Mouse (Mus musculus): ENCODE measurements around the gene Tprg.

Gene Tprg

DNA sequence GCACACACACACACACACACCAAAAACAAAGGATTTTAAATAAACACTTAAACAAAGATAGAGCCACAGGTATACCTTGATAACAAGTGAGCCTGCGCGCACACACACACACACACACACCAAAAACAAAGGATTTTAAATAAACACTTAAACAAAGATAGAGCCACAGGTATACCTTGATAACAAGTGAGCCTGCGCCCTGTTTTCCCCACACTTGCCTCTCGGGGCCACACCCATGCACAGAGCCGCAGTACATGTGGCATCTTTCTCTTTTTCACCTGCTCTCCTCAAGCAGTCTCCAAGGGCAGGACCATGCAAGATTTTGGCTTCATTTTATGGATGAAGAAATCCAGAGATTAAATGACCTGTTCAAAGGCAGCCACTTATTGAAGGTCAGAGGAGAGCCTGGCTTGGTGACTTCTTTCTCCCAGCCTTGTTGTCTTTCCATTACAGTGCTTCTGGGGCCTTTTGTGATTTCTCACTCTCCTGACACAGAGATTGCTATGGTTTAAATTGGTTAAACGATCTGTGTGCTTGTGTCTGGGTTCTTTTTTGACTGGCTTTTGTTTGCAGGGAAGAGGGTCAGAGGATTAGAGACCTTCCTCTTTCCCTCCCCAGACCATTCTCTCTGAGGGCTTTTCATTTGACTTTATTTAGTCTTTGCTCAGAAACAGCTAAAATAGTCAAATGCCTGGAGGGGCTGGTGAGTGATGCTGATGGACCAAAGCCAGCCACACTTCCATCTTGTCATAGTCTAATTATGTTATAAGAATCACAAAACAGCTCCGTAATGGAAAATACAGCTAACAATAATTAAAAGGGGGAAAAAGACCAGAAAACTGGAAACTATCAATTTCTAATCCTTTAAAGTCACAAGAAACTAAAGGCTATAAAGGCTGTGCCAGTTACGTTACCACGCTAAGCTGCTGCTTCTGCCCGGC is 46.9 kb downstream of the Tprg start:
- DNase-seq (ENCODE audit: low spot score in 2 of 2) = no peak

DNA sequence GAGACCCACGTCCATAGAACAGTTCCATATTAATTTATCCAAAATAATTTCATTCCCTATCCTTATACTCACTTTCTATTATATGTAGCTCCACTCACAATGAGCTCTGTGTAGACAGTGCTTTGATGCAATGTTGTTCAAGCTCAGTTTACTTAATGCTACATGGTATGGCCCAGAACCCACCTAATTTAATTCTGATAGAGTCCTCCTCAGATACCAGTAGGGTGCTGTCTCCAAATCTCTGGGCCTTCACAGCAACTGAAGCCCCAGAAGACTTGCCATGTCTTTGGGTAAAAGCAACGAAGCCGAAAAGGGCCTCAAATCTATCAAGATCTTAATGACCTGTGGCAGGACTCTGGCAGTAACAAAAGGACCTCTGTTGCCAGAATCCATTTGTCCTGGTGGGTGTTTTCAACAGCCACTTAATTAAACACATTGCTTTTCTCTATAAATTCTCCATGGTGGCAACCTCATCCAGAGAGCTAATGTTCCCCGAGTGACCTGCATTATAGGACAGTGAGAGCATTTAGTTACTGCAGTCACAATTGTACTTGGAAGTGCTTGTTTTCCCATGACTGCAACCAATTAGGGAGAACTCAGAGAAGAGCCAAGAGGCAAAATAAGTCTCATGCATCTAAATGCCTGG is 48.6 kb downstream of the Tprg start:
- DNase-seq (ENCODE audit: low spot score in 2 of 2) = no peak

DNA sequence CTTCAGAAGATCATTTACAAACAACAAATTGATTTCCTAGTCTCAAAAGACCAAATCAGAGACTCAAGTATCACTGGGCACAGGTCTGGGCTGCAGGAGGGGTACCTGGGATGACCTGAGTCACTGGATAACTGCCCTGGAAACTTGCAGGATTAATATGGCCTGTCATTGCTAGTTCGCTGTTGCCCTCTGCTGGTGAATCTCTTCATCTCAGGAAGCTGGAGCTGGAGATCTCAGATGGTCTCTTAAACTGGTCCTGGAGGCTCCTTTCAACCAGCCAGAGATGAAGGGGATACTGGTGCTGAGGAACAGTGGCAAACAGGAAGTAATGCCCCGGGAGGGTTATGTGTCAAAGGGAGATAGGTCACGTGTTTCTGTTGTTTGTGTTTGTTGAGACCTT is 63.0 kb downstream of the Tprg start:
- peak; percentile 50 to 55 for DNase-seq (ENCODE audit: low spot score in 2 of 2)

DNA sequence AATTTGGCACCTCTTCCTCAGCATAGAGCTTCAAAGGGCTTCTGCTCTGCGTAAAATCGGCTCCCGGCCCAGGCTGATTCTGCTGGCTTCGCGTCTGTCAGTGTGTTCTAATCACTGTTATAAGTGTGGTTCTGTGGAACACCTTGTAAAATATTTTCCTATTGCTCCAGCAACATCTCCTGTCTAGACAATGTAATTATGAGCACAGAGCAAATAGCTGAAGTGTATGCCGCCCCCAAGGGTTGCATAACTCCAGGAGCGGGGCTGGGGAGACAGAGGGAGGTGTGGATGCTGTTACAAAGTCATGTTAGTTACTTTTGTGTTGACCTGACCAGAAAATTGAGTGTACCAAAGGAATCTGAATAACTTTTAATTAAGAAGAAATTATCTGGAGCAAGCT is 81.2 kb downstream of the Tprg start:
- no peak for DNase-seq (ENCODE audit: low spot score in 2 of 2)

DNA sequence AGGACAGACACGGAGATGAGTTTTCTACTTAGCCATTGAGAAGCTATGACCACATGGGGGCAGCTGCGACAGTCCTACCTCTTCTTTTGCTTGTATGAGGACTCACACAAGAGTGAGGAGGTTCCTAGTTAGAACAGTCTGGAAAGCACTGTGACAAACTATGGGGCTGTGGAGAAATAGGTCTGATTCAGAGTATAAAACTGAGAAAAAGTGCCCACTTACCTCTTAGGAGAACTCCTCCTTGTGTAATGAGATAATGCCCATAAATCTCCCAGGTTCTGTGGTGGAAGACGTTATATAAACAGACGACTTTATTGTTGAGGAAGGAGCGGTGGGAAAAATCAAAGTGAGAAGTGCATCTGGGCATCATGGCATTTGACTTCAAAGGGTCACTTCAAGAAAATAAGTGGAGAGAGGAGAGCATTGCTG is 83.4 kb downstream of the Tprg start:
- no peak for DNase-seq (ENCODE audit: low spot score in 2 of 2)

DNA sequence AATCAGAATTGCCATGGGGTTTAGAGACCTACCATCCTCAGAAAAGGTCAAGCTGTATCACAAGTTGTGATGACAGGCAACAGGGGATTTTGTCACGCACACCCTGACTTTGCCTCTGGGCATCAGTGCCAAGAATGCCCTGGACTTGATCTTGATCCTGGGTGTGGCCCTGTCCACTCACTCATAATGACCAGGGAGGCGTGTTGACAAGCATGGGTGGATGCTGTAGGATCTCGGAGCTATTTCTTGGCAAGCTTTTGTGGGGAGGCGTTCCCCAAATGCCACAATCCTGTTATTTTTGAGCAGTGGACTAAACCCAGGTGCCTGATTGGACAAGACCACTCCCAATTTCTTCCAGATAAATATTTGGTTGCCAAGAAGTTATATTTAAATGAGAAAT is 87.5 kb downstream of the Tprg start:
- DNase-seq (ENCODE audit: low spot score in 2 of 2) = no peak

DNA sequence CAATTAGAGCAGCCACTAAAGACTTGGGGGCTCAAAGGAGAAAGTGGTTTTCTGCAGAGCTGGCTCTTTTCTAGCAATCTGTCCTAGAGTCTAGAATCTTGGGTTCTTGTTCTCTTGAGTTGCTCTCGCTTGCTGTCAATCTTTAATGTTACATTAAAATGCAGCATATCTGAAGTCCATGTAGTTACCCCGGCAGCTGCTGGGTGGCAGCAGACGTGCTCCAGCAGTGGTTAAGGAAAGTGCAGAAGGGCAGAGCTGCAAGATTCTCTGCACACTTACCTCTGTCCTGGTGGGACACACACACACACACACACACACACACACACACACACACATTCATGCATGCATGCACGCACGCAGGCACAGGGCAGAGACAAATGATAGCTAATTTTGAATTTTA is 88.2 kb downstream of the Tprg start:
- DNase-seq (ENCODE audit: low spot score in 2 of 2) = no peak

DNA sequence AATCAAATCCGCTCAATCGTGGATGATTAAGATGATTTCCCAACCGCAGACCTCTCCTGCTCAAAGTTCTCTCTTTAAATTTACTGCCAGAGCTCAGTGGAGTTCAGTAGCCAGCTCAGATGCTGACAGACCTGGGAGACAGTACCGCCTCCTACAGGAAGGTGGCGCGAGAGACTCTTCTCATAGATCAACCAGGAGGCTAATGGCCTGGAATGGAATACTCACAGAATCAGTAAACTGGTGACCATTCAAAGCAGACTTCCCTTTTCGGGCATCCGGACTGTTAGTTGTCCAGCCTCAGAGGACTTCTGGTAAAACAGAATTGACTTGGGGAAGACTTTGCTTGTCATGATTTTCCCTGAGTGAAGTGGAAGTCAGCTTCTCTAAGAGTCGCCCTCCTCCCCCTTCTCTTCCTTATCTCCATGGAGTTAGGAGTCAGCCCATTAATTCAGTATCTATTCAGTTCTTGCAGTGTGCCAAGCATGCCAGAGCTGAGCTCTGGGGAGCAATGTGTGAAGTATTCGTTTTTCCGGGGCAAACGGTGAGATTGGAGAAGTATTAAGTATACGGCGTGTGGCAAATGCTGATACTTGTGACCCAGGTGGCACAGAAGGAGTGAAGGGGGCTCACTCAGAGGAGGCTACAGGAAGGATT is 90.2 kb downstream of the Tprg start:
- DNase-seq (ENCODE audit: low spot score in 2 of 2) = peak; percentile 56 to 68

DNA sequence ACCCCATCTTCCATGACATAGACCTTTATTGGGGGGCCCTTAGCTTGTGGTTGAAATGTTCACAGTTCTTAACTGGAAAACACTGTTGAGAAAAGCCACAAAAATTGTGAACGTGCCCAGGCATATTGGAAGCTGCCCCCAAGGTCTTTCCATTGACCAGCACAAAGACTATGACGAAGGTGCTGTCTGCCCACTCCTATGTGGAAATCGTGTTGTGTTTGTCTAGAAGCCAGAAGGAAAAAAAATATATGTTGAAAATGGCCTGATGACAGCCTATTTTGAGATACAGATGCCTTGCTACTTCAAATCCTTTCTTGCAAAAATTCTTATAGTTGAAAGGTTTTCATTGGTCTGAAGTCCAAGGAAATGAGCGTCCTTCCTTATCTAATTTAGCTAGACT is 91.1 kb downstream of the Tprg start:
- no peak for DNase-seq (ENCODE audit: low spot score in 2 of 2)

DNA sequence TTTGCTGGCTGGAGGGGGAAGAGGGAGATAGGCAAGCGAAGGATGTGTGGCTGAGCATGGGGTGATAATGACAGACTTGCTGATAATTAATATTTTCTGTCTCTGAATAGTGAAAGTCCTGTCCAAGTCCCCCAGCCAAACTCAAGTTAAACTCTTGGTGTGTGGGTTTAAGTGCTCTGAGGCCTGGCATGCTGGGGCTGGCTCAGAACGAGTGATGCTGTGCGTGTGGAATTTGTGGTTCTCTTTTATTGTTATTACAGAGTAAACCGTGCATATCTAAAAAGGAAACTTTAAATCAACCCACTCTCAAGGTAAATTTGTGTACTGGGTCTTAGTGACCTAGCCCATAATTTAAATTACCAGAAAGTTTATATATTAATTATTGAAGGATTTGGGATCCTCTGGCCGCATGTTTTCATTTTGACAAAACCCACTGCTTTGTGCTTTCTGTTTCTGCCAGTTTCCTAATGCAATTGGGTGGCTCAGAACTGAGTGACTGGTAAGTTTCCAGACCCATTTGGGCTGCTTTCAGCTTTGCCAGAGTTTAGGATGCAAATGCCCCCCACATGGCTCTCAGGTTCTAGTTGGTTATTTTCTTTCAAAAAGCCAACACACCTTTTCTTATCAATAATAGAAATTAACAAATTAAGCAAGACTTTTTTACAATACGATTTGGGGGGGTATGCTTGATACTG is 99.0 kb downstream of the Tprg start:
- no peak for DNase-seq (ENCODE audit: low spot score in 2 of 2)

DNA sequence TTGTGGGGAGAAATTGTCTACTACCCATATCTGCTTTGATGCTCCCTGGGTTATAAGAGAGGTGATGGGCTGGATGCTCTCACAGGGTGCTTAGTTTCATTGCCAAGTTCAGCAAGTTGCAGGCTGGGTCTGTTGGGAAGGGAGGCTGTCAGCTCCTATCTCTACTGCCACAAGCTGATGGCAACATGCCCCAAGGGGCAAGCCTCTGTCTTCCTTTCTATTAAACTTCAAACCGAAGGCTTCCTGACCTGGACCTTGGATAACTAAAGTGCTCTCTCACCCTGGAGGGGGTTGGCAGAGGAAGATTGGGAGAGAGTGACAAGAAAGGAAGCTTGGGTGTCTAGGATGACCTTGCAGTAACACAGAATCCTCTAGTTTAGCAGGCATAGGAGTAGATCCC is 108.1 kb downstream of the Tprg start:
- DNase-seq (ENCODE audit: low spot score in 2 of 2) = no peak

DNA sequence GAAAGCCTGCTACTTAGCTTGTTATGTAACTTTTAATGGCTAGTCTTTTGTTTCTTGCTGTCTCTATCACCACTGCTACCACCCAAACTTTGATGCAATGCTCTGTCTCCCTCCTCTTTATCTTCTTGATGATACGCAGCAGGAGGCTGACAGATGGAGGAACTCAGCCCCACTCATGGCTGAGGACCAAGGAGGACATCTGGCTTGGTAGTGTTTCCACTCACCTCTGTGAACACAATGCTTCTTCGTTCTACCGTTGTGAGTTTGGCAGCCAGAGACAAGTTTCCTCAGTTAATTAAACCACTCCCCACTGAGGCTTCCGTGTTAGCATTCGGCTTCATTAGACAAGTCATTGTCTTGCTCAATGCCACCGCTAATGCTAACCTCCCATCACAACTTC is 117.5 kb downstream of the Tprg start:
- no peak for DNase-seq (ENCODE audit: low spot score in 2 of 2)

DNA sequence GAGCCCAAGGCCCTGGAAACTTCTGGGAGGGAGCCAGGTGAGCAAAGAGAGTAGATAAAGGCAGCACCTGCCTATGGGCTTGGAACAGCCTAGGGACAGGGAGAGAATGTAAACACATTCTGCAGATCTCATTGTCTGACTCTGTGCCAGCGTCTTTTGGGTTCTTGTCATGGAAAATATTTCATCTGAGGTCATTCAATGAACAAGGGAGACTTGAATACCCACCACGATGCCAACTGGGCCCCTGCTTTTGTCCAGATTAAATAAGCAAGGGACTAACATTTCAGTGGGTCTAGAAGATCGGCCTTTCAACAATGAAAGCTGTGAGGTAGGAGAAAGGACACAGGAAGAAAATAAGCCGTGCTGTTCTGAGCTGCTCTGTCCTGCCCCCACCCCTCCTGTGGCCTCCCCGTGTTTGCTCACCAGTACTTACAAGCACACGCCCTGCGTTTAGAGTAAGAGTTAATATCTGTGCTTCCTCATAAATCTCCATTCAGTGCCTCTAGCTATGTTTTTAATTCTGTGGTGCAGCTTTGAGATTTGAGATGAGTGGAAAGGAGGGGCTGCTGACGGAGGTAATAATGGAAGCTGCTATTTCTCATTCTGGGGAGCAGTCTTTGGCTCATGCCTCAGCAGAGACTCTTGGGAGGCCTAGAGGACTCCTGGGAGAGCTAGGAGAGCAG is 120.7 kb downstream of the Tprg start:
- DNase-seq (ENCODE audit: low spot score in 2 of 2) = no peak

DNA sequence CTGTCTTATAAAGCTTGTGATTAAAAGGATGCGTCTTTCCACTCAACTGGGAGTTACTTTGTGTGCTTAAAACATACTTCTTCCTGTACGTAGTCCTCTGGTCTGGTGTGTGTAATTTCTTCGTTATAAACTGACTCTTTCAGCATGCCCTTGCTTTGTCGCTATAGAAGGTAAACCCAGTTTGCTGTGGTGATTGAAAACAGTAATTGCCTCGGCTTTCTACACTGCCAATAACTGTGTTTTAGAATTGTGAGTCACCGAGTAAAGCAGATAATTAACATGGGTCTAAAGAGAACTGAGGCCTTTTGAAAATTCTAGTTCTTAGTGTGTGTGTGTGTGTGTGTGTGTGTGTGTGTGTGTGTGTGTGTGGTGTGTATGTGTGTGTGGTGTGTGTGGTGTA is 121.4 kb downstream of the Tprg start:
- DNase-seq (ENCODE audit: low spot score in 2 of 2) = no peak

DNA sequence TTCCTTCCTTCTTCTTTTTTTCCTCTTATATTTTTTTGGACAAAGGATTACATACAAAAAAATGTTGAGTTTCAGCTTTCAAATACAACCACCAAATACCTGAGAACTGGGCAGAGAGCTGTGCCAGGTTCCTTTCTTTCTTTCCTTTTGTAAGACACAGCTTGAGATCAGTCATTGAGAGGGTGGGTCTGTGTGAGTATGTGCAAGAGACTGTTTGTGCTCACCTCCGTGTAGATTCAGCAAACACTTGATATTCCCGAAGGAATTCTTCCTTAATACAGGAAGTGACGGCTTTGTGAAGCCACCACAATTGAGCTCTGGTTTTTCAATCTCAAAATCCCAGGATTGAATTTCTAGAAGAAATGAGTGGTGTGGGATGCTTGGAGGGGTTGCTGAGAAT is 124.7 kb downstream of the Tprg start:
- no peak for DNase-seq (ENCODE audit: low spot score in 2 of 2)

DNA sequence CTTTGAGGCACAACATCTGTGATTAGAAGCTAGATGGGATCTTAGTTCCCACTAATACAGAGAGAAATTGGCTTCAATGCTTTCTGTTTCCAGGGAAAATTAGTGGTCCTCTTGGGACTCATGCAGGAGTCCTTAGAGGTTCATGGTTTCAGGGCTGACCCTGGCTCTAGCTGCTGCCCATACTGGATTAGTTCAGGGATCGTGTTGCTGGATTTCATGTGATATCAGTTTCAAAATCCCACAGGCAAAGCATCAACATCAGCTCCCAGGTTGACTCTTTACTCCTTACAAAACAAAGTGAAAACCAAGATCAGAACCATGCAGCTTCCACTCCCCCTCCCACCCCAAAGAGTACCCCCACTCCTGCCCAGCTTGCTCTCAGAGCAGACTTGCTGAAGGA is 127.3 kb downstream of the Tprg start:
- no peak for DNase-seq (ENCODE audit: low spot score in 2 of 2)

DNA sequence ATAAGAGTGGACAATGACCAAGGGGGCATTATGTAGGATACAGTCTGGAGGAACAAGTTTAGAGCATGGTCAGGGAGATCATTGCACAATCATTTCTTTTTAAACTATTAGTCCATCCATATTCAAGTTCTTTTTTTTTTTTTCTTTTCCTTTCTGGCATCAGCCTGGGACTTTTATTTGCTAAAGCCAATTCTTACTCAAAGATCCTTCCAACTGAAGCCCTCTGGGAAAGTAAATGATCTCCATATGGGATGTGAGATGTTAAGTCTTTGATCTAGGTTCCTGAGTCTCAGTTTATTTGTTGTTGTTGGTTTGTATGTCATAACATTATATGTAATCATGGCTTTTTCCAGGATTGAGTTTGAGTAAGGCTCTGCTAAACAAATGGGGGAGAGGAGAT is 128.6 kb downstream of the Tprg start:
- DNase-seq (ENCODE audit: low spot score in 2 of 2) = no peak

DNA sequence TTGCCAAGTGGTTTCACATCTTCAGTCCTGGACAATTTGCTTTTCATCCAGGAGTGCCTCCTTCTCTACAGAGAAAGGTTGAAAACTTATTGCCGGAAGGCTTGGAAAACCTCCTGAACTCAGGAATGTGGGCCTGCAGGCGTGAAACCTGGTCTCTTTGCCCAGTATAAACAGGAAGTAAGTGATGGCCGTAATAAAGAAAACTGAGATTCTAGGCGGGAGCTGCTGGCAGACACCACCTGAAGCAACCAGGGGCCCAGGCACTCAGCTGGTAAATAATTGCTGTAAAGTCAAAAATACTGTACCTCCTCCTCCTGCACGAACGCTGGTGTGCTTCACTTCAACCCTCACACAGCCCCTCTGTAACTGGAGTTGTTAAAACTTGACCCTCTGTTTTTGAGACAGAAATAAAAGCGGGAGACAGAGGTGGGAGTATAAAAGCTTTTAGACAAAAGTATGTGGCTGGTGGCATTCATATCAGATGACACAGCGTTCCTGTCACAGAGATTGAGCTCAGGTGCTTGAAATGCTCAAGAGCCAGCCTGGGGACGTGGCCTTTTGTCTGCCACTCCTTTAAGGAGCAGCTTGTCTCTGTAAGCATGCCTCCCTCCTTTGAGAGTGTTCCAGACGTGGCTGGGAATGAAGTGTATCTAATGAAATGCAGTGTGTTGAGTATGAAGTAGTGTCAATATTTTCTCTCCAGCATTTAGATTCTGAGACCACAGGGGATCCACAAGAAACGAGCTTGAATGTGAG is 131.4 kb downstream of the Tprg start:
- no peak for DNase-seq (ENCODE audit: low spot score in 2 of 2)

DNA sequence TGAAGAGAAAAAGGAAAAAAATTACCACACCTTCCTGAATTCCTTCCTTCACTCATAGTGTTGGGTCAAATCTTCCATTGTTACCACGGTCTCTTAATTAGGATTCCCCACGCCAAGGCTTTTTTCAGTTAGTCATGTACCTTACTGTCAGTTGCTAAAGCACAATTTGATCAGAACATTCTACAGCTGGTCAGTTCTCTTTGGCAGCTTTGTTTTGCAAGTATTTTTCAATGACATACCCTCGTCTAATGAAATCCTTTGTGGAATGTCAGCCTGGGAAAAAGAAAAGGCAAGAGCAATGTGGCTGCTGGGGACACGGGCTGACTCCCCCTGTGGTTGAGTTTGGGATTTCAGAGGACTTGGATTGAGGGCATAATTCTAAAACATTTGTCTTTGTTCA is 136.4 kb downstream of the Tprg start:
- DNase-seq (ENCODE audit: low spot score in 2 of 2) = no peak

DNA sequence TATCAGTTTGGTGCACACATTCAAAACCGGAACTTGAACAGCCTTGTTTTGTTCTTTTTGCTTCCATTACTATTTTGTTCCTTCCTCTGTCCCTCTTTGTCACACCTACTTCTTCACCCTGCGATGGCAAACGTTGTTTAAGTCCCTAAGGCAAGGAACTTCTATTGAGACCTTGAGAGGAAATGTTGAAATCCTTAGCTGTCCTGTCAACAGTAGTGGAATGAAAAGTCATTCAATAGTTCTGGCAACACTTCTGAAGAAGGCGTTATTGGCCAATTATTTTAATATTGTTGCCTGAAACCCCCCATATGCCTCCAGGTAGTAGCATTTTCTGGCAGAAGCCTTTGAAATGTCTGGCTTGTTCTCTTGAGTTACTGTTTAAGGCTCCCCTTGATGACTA is 137.4 kb downstream of the Tprg start:
- no peak for DNase-seq (ENCODE audit: low spot score in 2 of 2)

DNA sequence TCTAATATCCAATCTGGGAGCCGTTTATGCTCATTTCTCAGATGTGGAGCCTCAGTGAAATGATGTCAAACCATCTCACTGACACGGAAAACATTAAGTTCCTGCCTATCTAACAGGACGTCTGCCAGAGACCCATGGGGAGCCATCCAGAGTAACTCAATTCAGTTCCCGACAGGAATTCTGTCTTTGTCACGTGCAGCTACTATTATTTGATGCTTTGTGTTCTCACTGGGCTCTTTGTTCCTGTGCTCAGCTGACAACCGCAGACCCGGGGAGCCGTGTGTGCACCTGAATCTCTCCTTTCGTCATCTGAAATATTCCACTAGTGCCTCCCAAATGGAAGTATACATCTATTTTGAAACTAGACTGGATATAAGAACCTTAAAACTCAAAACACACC is 138.3 kb downstream of the Tprg start:
- DNase-seq (ENCODE audit: low spot score in 2 of 2) = no peak
